Mouse (Mus musculus) MEL (cell line): ENCODE data around the gene Klhdc7b.

ENCODE experiments used
- CHD1 ChIP-seq: IDR thresholded peaks from 2 replicates; pipeline ENCODE4 v1.6.1; 2012; ENCODE audit warnings: low read depth, mild to moderate bottlenecking, inconsistent platforms, low read length, improper control_type of control experiment
- CTCF ChIP-seq, 3 experiments: IDR thresholded peaks in 2 of 3; conservative IDR thresholded peaks in 1 of 3; 2 replicates each; pipeline ENCODE4 v1.5.1; 2011 to 2012; ENCODE audit warnings: low read length in 3 of 3, low read depth in 2 of 3, mild to moderate bottlenecking in 2 of 3, improper control_type of control experiment in 1 of 3, inconsistent platforms in 1 of 3, mixed read lengths in 1 of 3, moderate library complexity in 1 of 3; ENCODE audit not compliant: control insufficient read depth in 1 of 3, insufficient read depth in 1 of 3, poor library complexity in 1 of 3, severe bottlenecking in 1 of 3
- ETS1 ChIP-seq: IDR thresholded peaks from 2 replicates; pipeline ENCODE4 v1.6.1; 2012; ENCODE audit warnings: low read depth, mild to moderate bottlenecking, inconsistent platforms, low read length, improper control_type of control experiment, moderate library complexity
- GATA1 ChIP-seq: IDR thresholded peaks from 2 replicates; pipeline ENCODE4 v1.6.1; 2011; ENCODE audit warnings: low read depth, low read length, improper control_type of control experiment
- MAFK ChIP-seq: IDR thresholded peaks from 2 replicates; pipeline ENCODE4 v1.6.1; 2011; ENCODE audit warnings: low read depth, mild to moderate bottlenecking, low read length, improper control_type of control experiment, borderline replicate concordance
- MYC ChIP-seq: IDR thresholded peaks from 2 replicates; pipeline ENCODE4 v1.6.1; 2011; ENCODE audit warnings: low read depth, mild to moderate bottlenecking, low read length, improper control_type of control experiment, moderate library complexity
- POLR2A ChIP-seq, 2 experiments: IDR thresholded peaks; 2 replicates each; pipeline ENCODE4 v1.6.1; 2011 to 2012; ENCODE audit warnings: low read length in 2 of 2, mild to moderate bottlenecking in 2 of 2, control low read depth in 1 of 2, improper control_type of control experiment in 1 of 2, low read depth in 1 of 2, moderate library complexity in 1 of 2; ENCODE audit not compliant: control insufficient read depth in 1 of 2, insufficient read depth in 1 of 2, poor library complexity in 1 of 2
- POLR2AphosphoS2 ChIP-seq: IDR thresholded peaks from 2 replicates; pipeline ENCODE4 v1.6.1; 2011; ENCODE audit warnings: low read length, improper control_type of control experiment
- RCOR1 ChIP-seq: IDR thresholded peaks from 2 replicates; pipeline ENCODE4 v1.6.1; 2012; ENCODE audit warnings: low read depth, mild to moderate bottlenecking, inconsistent platforms, low read length, improper control_type of control experiment
- TCF12 ChIP-seq: IDR thresholded peaks from 2 replicates; pipeline ENCODE4 v1.6.1; 2014; ENCODE audit warnings: low read depth, mild to moderate bottlenecking, inconsistent platforms, low read length, improper control_type of control experiment, moderate library complexity
- ZKSCAN1 ChIP-seq: IDR thresholded peaks from 2 replicates; pipeline ENCODE4 v1.6.1; 2012; ENCODE audit warnings: low read depth, mild to moderate bottlenecking, inconsistent platforms, low read length, improper control_type of control experiment, moderate library complexity

DNA sequence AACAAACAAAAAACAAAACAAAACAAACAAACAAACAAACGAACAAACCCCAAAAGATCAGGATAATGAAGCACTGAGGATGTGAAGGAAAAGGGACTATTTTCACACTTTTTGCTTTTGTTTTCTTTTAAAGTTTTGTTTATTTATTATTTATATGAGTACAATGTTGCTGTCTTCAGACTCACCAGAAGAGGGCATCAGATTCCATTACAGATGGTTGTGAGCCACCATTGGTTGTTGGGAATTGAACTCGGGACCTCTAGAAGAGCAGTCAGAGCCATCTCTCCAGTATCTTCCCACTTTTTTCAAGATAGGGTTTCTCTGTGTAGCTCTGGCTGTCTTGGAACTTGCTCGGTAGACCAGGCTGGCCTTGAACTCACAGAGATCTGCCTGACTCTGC is 41.4 kb upstream of the Klhdc7b start:
- no peak for TF ChIP-seq TCF12
- TF ChIP-seq MYC = no peak
- peak in 2 of 3 experiments; percentile 23 to 51; a peak in 4 of 6 replicates for TF ChIP-seq CTCF (IDR thresholded peaks at IDR 0.05 in 2 of 3, conservative IDR thresholded peaks at IDR 0.05 in 1 of 3; ENCODE audit: control insufficient read depth in 1 of 3, insufficient read depth in 1 of 3, low read depth in 2 of 3, low read length in 3 of 3, poor library complexity in 1 of 3, severe bottlenecking in 1 of 3)
- TF ChIP-seq RCOR1 = no peak
- no peak for TF ChIP-seq POLR2A (IDR thresholded peaks at IDR 0.05; ENCODE audit: control insufficient read depth in 1 of 2, insufficient read depth in 1 of 2, low read depth in 1 of 2, low read length in 2 of 2, poor library complexity in 1 of 2)
- no peak for TF ChIP-seq CHD1
- no peak for TF ChIP-seq ZKSCAN1
- no peak for TF ChIP-seq GATA1
- no peak for TF ChIP-seq MAFK
- TF ChIP-seq POLR2AphosphoS2 = no peak
- TF ChIP-seq ETS1 = no peak
